Mouse (Mus musculus) layer of hippocampus, adult 2 months (tissue): Measurements from ENCODE around the gene BC055324. TPM values are rescaled to one million over a fixed set of nuclear protein-coding genes. Genes with fewer than 3 reads are reported as not detected.

Experiments used
- DNase-seq, 2 experiments: peaks; one replicate each; pipeline ENCODE4 v3.0.0; 2022; ENCODE audit warnings: low spot score in 2 of 2
- H3K27ac ChIP-seq: fragments of 200-600 bp; 2 replicates; pipeline ENCODE4 v1.8.1; 2022
- H3K4me3 ChIP-seq: fragments of 200-600 bp; 2 replicates; pipeline ENCODE4 v1.8.1; 2022; ENCODE audit warnings: mild to moderate bottlenecking
- CTCF ChIP-seq: fragments of 200-600 bp; conservative IDR thresholded peaks from 2 replicates; pipeline ENCODE4 v1.8.1; 2022; ENCODE audit warnings: antibody characterized with exemption, mild to moderate bottlenecking, moderate library complexity
- total RNA-seq, 2 experiments: library from RNA; stranded (reverse); gene quantifications; 2 replicates each; pipeline ENCODE4 v1.2.3; 2021

Gene BC055324
- total RNA-seq, 2 experiments from 2014 or later: 0.66 to 0.95 TPM

DNA sequence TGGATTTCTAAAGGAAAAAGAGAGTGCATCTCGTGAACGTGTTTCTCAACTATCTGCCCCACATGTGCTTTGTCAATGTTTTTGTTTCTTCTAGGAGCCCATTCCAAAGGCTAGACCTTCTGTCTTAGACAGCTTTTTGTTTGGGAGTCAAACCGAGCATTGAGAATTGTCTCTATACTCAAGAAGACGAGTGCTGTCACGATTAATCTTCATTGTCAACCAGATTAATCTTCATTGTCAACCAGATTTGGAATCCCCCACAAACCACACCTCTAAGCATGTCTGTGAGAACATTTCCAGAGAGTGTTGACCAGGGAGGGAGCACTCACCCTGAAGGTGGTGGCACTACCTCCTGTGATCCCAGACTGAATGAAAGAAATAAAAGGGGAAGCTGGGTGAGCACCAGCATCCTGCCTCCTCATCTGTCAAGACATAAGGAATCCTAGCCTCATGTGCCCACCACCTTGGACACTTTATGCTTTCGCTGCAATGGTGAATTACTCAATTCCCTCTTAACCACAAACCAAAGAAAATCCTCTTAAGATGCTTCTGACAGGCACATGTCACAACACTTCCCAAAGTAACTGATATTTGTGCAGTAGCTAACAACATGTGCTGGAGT lies 7.3 kb upstream of the BC055324 start:
- Histone ChIP-seq H3K4me3 (no peak overlapping the region), H3K27ac (no peak overlapping the region)
- no peak for DNase-seq
- no peak for TF ChIP-seq CTCF

DNA sequence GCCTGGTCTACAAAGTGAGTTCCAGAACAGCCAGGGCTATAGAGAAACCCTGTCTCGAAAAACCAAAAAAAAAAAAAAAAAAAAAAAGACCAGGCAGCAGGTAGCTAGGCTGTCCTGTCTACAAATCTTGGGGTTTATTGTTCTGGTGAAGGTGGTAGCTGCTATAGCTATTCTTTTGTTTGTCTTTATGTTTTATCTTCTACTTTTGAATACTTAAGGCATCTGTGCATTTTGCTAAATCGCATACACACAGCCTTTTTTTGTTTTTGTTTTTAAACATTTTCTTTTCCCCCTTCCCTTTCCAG lies 965 bp upstream of the BC055324 start:
- Histone ChIP-seq H3K27ac (no peak overlapping the region), H3K4me3 (peak overlapping the region; percentile 91)
- no peak for DNase-seq
- TF ChIP-seq CTCF: no peak

DNA sequence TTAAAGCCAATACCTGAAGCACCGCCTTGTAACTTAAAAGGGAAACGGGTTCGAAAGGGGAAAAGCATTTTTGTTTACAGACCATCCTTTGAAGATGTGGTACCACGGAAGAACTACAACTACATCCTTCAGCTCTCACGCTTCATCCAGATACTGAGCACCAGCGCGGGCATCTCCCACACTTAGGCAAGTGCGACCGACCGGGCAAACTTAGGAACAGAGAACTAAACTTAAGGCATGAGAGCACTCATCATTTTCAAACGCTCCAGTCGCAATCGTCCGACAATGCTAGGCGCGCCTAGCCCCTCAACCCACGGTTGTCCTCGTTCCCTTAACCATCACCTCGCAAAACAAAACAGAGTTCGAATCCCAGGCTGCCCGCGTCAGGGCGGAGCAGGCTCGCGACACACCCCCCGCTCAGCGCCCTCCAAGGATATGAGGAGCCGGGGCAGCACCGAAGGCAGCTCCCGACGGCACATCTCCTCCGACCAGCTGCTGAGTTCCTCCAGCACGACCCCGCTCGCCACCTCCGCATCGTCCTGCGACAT lies 349 bp downstream of the BC055324 start:
- peak overlapping the region; percentile 91 for H3K4me3 ChIP-seq
- DNase-seq: no peak
- H3K27ac ChIP-seq: no peak overlapping the region
- no peak for TF ChIP-seq CTCF

DNA sequence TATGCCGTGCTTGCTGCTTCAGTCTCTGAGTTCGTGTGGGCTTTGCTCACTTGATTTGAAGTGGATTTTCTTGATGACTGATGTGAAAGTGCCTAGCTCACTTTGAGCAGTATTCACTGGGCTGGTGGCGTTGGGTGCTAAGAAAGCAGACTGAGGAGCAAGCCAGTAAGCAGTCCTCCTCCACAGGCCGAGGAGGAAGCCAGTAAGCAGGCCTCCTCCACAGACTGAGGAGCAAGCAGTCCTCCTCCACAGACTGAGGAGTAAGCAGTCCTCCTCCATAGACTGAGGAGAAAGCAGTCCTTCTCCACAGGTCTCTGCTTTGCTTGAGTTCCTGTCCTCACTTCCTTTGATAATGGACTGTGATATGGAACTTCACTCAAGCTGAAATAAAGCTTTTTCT lies 2.2 kb downstream of the BC055324 start:
- DNase-seq: no peak
- TF ChIP-seq CTCF: no peak
- Histone ChIP-seq H3K4me3 (no peak overlapping the region), H3K27ac (no peak overlapping the region)

DNA sequence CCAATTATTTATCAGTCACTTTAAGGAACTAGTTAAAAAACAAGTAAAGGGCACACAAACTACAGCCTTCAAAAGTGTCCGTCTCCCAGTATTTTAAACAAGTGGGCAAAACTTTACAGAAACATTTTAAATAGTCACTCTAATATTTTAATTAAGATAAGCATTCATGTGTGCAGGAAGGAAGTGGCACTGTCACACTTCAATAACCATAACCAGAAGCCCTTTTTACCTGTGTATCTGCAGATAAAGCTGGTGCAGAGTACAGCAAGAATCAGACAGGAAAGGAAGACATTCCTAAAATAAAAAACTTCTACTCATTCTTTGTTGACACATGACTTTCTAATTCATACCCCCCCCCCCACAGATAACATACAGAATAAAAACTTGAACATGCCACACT lies 18.1 kb downstream of the BC055324 start:
- no peak for DNase-seq
- no peak overlapping the region for H3K4me3 ChIP-seq
- no peak for TF ChIP-seq CTCF
- no peak overlapping the region for H3K27ac ChIP-seq

DNA sequence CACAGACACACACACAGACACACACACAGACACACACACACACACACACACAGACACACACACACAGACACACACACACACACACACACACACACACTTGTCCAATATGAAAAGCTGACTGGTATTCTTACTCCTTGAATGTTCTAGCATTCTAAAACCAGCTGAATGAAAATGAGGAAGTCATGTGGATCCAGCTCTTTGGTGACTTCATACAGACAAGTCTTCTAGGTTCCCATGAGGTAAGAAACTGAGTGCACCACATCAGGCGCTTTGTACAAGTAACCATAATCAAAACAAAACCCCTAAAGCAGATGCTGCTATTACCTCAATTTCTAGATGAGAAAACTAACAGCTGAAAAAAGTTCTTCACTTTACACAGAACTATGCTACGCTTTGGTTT lies 19.5 kb downstream of the BC055324 start:
- no peak overlapping the region for H3K27ac ChIP-seq
- H3K4me3 ChIP-seq: no peak overlapping the region
- no peak for DNase-seq
- no peak for TF ChIP-seq CTCF

DNA sequence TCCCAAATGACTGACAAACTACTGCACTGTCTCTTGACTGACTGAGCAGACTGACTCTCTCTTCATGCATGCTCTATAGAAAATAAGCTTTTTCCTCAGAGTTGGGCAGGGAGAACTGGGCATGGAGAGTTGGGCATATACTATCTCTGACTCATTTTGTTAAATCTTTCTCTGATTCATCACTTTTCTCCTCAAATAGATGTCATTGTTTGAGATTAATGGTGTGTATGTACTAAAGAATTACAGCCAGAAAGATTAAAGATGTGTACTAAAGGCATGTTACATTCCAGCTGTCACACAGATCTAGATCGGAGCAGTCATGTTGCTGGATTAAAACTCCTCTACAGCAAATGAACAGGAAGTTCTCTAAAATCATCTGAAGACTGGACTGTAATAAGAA lies 20.1 kb downstream of the BC055324 start:
- DNase-seq: no peak
- Histone ChIP-seq H3K4me3 (no peak overlapping the region), H3K27ac (no peak overlapping the region)
- TF ChIP-seq CTCF: no peak

DNA sequence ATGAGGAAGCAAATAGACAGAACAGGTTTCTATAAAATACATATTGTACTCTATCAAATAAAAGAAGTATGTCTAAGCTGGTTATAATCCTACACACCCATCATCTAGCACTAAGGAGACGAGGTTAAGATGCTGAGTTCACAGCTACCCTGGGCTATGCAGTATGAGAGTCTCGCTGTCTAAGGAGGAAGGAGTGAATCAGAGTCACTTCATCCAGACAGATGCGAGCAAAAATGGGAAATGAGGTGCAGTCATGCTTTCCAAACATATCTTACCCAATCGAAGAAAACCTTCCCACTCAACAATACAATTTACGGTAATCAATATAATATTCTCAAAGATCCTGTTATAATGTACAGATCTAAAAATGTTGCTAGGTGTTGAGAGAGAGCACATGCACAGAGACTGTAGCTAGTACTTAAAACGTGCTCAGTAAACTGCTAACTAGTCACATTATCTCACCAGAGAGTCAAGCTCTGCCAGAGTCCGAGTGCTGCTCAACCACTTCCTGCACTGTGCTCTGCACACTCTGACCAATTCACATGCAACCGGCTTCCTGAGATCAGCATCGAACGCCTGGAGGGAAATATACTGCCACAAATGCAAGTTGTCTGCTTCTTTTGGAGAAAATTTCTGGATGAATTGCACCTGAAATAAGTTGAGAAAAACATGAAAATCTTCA lies 30.4 kb downstream of the BC055324 start:
- no peak overlapping the region for H3K27ac ChIP-seq
- no peak for DNase-seq
- H3K4me3 ChIP-seq: no peak overlapping the region
- TF ChIP-seq CTCF: no peak

DNA sequence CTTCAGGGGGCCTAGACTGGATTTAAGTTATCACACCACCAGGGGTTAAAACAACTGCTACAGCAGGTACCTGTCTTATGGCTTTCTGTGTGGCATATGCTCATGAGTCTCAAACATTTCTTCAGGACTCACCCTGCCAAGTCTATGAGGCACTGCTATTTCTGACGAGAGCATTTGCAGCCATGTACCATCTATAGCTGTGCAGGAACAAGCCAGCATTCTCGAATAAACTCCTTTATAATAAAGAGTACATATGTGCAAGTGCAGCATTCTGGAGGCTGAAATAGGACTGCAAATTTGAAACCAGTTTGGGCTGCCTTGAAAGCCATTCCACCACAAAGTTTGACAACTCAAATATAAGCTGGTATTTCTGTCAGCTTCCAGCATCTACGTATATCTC lies 36.6 kb downstream of the BC055324 start:
- H3K4me3 ChIP-seq: no peak overlapping the region
- no peak for DNase-seq
- TF ChIP-seq CTCF: no peak
- no peak overlapping the region for H3K27ac ChIP-seq

DNA sequence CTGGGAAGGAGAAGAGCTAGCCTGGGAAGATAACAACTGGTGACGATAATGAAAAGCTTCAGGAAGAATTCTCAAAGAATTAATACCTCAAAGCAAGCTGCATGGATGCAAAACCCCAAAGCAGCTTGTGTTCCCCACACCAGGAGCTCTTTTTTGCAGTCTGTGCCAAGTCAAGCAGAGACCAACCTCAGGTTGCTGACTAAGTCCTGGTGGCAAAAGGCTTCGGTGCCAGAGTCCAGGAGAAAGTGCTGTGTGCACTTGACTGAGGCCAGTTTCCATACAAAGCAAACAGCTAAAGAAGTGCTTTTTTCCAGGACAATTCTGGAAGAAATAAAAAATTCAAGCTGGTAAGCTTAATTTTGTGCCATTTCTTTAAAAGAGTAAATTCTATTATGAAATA lies 41.2 kb downstream of the BC055324 start:
- no peak for TF ChIP-seq CTCF
- DNase-seq: no peak
- Histone ChIP-seq H3K4me3 (no peak overlapping the region), H3K27ac (no peak overlapping the region)

DNA sequence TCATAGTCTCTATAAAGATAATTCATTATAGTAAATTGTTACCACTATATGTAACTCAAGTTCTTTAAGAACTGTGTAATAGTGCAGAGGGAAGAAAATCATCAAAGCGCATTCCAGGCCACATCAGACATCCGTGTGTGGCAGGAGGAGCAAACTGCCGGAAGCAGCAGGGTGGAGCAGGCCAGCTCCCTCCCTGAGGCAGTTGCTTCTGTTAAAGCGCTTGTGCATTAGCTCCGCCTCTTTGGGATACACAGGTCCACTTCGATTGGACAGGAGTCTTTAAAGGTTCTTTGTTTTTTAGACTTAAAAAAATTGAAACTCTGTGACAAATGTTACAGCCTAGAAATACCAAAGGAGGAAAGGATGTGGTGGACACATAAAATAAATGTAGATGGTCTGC lies 52.5 kb downstream of the BC055324 start:
- Histone ChIP-seq H3K27ac (no peak overlapping the region), H3K4me3 (no peak overlapping the region)
- no peak for DNase-seq
- no peak for TF ChIP-seq CTCF

DNA sequence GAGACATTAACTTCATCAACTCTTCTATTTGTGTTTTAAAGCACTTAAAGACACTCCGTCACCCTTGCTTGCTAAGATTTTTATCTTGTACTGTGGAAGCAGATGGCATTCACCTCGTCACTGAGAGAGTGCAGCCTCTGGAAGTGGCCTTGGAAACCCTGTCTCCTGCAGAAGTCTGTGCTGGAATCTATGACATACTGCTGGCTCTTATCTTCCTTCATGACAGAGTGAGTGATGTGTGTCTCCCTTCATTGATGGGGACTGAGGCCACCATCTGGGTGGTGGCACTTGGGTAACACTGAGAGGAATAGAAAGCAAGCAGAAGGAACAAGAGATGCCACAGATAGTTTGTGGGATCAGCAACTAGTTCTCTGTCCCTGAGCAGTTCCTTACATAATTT lies 60.0 kb downstream of the BC055324 start:
- no peak for DNase-seq
- no peak overlapping the region for H3K4me3 ChIP-seq
- no peak for TF ChIP-seq CTCF
- no peak overlapping the region for H3K27ac ChIP-seq

DNA sequence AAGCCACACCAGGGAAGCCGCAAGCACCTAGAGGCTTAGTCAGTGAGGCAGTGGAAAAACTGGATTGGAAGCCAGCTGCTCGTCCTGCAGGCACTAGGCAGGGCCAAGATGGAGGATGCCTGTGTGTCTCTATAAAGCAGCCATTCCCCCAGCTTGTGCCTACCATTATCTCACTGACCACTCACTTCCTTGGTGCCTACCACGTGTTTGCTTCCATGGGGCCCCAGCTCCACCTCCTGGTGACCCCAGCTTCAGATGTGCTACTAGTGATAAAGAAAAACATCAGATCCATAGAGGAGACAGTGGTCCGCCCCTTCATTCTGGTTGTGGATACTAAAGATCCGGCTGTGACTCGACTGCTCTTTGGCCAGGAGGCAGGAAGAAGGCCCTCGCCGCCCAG lies 62.8 kb downstream of the BC055324 start:
- no peak overlapping the region for H3K27ac ChIP-seq
- H3K4me3 ChIP-seq: no peak overlapping the region
- TF ChIP-seq CTCF: no peak
- DNase-seq: no peak

DNA sequence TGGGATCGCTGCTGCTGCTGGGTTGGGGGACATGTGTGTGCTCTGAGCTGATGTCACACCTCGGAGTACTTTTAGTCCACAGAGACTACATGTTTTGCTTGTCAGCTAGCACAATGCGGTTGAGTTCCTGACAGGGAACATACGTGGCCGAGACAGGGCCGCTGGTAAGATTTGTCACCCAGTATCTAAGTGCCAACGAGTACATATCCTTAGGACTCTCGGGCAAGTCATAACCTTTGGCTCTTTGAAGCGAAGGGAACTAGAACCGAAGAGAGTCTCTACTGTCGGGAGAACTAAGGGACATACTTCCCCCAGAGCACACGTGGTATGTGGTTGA lies 64.2 kb downstream of the BC055324 start:
- no peak for DNase-seq
- peak overlapping the region; percentile 71 for H3K4me3 ChIP-seq
- no peak for TF ChIP-seq CTCF
- peak overlapping the region; percentile 97 for H3K27ac ChIP-seq
